Mouse (Mus musculus) heart, adult 8-10 months (tissue): Measurements from ENCODE around the gene Plin2. TPM values are rescaled to one million over a fixed set of nuclear protein-coding genes. Genes with fewer than 3 reads are reported as not detected.

ENCODE experiments used
- DNase-seq: peaks from one replicate; pipeline ENCODE4 v3.0.0; 2022; ENCODE audit warnings: low spot score
- total RNA-seq, 4 experiments: library from RNA; stranded (reverse); gene quantifications; 2 replicates each; pipeline ENCODE4 v1.2.4; 2022

Gene Plin2
- total RNA-seq, result 100 to 1,000 TPM; 111 to 155 (median 132) TPM

DNA sequence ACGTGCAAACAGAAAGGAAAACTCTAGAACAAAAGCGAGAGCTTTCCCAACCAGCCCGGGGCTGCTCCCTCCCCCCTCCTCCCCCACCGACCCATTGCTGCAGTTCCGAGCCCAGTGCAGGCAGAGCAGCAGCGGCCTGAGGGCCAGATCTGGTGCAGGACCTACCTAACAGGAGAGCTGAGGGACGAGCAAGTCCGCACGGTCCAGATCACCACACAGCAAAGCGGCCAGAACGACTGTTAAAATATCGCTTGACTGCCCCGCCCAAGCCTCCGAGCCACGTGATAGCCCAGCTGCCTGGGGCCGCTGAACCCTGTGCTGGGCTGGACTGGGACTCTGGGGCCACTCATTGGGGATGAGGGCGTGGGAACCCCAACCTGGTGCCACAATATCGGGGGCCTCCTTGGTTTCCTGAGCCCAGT, at the start of gene Plin2:
Gene Plin2 (minus strand): TSS at position 281 of the 422 bp plus-strand sequence.
- DNase-seq, result peak; percentile 88

DNA sequence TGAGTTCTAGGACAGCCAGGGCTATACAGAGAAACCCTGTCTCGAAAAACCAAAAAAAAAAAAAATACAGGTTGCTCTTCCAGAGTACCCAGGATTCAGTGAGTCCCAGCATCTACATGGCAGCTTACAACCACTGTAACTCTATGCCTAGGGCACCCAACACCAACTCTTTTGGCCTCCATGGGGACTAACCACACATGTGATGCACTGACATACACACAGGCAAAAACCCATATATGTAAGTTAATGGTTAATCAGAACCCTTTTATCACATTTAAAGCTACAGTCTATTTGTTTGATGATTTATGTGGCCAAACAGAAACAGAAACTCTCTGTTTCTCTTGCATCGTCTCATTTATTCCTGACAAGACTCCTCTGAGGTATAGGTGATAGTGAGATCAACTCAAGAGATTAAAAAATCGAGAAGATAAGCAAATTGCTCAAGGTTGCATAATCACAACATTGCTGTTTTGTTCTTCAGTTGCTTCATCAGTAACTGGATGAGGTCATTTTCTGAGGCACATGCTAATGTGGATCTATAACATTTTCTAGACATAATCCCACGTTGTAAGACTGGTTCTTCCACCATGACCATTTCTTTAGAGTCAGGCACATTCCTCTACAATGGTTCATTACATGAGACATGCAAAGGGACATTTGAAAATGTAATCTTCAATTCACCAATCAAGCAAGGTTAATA, 49.2 kb upstream of the Plin2 start:
- DNase-seq, result no peak

DNA sequence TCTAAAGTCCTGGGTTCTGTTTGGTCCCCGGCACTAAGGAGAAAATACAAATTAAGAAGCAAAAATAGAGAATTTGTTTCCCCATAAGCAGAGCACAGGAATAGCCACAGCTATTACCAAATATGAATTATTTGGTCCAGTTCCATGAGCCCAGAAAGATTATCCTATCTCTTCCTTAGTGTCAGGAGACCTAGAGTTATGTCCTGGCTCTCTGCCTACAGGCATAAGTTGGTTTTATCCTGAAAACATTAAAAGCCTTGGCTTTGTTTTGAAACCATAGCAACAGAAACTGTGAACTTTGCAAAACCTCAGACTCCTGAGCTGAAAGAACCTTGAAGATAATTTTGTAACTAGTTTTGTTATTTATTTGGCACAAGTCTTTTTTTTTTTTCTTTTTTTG, 47.3 kb upstream of the Plin2 start:
- DNase-seq, result peak; percentile 45

DNA sequence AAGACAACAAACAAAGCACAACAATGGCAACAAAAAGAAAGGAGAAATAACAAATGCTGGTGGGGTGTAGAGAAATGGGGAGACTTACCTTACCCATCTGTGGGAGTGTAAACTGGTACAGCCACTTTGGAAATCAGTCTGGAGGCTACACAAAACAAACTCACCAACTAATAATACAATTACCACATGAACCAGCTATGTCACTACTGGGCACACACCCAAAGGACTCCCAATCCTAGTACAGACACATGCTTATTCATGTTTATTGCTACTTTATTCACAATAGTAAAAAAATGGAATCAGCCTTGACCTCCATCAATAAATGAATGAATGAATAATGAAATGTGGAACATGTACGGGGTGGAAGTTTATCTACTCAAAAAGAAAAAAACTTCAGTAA, 45.5 kb upstream of the Plin2 start:
- DNase-seq, result peak; percentile 16

DNA sequence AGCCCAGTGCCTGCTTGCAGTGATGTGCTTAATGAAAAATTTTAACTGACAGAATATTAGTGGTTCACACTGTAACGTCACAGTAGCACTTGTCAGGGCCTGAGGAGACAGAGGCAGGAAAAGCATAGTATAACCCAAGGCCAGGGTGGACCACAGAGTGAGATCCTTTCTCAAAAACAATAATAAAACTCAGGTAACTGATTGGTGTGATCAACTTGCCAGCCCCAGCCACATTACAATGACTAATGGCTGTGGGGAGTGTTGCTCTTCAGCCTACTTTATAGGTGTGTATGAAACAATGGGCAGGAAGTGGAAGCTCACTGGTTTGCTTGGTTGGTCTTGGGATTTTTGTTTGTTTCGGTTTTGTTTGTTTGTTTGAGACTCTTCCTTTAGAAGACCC, 43.7 kb upstream of the Plin2 start:
- DNase-seq, result no peak

DNA sequence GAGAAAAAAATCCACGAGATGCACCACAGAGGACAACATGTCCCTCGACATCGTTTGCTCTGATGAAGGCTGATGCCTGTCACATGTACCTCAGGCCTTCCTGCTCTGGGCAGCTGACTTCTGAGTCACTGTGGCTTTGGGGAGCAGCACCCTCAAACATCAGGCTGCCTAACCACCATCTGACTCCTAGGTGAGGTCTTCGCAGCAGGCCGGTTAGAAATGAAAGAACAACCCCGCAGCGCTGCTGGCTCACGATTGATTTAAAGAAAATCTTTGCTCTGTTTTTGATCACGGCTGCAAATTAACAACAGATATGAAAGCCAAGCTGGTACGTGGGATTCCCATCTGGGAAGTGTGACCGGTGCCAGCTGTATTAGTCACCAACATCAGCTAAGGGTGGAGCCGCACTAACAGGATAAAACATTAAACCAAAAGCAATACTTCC, 42.9 kb upstream of the Plin2 start:
- peak; percentile 55 for DNase-seq

DNA sequence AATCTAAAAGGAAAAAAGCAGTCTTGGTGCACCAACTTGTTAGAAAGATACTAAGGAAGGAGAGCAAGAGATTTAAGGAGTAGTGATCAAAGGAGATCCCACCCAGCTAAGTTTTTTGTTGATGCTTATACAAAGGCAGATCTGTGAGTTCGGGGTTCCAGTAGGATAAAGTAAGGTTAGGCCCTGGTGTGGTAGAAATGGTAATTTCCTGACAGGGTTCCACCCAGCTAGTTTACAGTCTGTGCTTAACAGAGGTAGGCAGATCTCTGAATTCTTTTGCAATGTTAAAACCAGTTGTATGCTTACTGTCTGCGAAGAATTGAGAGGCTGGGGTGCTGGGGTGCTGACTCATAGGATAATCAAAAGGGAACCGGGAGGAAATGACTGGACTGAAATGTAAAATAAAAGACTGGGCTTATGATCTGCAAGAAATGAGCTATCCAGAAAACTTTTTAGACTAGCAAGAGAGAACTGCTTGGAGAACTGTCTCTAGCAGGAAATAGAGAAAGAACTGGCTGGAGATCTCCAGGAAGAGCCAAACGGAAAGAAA, 40.9 kb upstream of the Plin2 start:
- DNase-seq, result no peak

DNA sequence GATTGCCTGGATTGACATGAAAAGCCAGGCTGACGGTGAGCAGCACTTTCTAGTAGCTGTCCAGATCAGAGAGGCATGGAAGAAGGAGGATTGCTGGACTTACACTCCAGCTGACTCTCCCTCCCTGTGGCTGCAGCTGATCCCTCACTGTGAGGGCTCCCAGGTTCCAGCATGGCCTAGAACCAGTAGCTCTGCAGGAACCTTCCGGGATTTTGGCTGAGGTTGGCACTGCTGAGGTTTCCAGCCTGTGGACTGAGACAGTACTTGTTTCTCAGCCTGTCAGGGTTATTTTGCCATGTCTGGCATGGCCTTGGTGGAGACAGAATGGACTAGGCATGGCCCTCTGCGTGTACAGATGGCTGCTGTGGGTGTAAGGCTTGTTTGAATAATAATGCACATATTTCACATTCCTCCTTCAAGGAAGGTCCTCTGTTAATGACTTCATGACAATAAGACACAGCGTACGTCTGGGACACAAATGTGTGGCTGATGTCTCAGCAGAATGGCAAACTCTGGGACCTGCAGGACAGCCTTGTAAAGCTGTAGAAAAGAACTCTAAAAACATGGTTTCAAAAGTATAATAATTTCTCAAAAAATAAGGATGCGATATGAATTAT, 40.3 kb upstream of the Plin2 start:
- DNase-seq, result no peak

DNA sequence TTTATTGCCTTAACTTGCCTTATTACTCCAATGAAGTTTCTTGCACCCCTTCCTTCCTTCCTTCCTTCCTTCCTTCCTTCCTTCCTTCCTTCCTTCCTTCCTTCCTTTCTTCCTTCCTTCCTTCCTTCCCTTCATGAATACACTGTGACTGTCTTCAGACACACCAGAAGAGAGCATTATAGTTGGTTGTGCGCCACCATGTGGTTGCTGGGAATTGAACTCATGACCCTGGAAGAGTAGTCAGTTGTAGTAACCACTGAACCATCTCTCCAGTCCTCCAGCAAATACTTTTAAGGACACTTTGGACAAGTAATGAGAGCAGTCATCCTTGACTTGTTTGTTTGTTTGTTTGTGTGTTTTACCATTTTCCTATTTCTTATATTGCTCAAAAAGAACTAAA, 38.9 kb upstream of the Plin2 start:
- DNase-seq, result no peak

DNA sequence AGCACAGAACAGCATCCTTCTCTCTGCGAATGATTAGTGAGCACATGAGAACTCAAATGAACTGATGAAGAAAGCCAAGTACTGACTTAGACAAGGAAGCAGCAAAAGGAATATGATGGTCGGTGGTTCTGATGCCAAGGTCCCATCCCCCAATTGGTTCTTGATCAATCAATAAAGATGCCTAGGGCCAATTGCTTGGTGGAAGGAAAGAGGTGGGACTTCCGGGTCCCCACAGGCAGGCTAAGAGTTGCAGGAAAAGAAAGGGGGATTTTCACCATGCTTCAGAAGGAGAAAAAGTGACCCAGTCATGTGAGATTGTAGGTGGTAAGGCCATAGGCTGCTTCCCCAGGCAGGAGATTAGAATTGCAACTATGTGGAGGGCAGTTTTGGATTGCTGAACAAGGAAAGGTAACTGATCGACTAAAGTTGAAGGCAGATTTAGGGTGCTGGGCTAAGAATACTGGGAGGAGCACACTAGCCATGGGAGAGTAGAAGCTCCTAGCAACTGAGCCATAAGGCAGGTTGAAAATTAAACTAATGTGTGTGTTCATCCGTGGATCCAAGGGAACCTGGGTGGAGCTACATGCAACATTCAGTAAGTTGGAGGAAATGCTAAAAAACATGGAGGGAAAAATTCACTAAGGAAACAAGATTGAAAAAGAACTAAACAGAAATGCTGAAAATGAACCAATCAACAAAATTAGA, 29.5 kb upstream of the Plin2 start:
- no peak for DNase-seq

DNA sequence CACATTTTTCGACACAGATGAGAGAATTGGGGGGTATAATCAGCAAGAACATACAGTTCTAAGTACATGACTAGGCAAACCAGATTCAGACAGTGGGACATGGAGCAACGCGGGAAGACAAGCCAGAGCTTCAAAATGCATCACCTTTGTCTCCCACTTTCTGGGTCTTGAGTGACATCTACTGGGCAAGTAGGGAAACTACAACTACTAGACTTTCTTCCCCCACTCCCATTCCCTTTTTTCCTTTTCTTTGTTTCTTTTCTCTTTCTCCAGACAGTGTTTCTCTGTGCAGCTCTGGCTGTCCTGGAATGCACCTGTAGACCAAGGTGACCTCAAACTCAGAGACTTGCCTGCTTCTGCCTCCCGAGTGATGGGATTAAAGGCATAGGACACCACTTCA, 27.0 kb upstream of the Plin2 start:
- DNase-seq, result peak; percentile 58

DNA sequence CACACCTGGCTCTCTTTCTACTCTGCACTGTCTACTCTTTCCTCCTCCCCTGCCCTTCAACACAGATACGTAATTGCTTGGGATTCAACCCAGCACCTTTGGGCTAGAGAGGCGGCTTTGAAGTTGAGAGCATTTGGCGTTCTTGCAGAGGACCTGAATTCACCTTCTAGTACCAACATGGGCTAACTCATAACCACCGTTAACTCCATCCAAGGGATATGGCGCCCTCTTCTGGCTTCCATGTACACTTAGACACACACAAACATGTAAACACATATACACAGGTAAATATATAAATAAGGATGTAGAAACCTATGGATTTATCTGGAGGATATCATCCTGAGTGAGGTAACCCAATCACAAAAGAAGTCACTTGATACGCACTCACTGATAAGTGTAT, 25.2 kb upstream of the Plin2 start:
- peak; percentile 65 for DNase-seq

DNA sequence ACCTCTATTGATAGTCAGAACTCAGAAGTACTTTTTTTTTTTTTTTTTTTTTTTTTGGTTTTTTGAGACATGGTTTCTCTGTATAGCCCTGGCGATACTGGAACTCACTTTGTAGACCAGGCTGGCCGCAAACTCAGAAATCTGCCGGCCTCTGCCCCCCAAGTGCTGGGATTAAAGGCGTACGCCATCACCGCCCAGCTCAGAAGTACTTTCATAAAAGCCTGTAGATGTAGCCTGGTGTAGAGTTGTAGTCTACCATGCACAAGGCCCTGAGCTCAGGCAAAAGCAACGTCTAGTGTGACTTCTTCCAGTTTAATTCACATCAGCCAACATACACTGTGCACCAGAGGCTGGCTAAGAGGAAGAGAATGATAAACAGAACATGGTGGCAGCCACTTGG, 23.1 kb upstream of the Plin2 start:
- no peak for DNase-seq

DNA sequence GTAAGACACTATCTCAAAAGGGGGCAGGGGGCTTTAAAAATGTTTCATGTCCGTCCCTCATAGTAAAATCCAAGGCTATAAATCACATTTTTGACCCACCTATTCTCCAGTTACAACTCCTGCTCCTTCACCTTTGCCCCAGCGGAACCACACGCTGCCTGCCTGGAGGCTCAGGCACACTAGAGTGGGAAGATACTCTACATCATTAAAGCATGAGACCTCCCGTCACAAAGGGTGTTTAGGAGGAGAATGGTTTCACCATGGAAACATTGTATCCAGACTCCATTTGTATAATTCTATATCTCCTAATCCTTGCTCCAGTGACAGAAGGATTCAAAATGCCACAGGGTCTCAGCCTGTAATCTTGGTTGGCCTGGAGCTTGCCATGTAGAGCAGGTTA, 21.4 kb upstream of the Plin2 start:
- DNase-seq, result no peak

DNA sequence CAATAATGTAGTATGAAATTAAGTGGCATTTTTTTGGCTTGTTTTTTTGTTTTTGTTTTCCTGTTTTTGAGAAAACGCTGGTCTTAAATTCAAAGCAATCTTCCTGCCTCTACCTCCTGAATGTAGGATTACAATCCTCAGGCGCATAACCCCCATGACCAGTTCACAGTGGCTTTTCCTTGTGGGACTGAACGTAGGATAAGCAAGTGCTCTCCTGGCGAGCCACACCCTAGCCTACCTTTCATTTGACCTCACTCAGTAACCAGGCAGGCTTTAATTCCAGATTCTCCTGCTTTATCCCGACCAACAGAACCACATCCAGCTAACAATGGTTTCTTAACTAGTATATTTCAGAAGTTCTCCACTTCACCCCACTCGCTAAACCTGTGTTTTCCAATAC, 20.9 kb upstream of the Plin2 start:
- no peak for DNase-seq

DNA sequence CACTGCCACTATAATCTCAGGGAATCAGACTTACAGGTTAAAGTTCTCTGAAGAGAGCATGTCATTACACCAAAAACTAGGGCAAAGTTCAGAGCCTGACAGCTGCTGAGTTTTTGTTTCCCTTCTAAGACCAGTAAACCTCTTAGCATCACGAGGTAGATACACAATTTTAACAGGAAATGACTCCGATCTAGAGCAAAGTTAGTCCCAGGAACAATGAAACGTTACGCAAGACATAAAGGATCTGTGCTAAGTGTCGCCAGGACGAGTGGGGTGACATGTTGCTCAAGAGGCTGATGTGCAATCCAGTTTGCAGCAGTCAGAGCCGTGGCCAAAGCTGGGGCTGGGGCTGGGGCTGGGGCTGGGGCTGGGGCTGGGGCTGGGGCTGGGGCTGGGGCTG, 20.3 kb upstream of the Plin2 start:
- DNase-seq, result peak; percentile 68

DNA sequence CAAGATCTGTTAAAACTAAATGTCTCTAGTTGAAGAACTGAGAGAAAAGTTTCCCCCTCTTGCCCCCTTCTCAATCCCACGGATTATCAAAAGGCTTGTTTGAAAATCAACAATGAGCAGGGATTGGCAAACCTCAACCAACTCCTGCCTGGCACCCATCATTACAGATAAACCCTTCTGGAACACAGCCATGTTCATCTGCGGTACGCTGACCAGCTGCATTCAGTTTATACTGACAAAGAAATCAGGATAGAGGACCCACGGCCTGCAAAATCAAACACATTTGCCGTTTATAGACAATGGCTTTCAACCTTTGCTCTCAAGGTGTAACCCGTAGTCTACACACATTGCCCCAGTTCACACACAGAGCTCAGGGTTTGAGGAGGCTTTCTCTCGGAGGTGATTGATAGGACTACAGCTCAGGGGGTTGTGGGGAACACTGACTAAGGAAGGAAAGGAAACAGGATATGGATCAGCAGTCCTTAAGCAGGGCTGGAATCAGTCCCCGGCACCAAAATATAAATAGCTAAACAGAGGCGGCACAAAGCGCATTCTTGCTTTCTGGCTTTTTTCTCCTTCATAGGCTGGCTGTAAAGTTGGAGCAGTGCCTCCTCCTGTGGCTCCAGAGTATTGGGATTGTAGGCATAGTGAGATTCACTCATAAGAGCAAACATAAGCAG, 19.3 kb upstream of the Plin2 start:
- no peak for DNase-seq

DNA sequence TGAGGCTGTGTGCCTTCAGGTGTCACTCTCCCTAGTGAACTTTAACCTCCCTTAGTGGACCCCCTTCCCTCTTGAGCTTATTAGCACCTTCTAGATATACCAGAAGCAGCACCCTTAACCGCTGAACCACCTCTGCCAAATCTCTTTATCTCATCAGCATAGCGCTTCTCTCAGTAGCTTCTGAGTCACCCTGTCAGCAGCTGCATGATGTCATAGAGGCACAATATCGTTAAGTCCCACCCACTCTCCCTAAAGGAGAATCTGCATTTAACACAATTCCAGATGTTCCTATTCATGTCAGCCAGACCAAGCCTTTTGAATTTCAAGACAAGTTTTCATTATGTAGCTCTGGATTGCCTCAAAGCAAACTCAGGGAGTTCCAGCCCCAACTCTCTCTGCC, 16.7 kb upstream of the Plin2 start:
- DNase-seq, result no peak

DNA sequence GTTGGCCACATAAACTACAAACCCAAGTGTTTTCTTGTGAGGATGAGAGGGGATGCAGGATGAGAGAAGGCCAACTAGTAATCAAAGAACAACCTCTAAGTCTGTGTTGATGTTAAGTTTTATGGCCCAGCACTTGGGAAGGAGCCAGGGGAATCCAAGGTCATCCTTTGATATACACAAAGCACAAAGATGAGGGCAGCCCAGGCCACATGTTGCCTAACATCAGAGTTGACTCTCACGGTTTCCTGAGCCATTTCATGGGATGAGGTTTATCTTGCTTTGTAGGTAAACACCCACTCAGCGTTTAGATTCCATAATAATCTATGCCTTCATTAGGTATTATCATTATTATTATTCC, 16.1 kb upstream of the Plin2 start:
- DNase-seq, result no peak

DNA sequence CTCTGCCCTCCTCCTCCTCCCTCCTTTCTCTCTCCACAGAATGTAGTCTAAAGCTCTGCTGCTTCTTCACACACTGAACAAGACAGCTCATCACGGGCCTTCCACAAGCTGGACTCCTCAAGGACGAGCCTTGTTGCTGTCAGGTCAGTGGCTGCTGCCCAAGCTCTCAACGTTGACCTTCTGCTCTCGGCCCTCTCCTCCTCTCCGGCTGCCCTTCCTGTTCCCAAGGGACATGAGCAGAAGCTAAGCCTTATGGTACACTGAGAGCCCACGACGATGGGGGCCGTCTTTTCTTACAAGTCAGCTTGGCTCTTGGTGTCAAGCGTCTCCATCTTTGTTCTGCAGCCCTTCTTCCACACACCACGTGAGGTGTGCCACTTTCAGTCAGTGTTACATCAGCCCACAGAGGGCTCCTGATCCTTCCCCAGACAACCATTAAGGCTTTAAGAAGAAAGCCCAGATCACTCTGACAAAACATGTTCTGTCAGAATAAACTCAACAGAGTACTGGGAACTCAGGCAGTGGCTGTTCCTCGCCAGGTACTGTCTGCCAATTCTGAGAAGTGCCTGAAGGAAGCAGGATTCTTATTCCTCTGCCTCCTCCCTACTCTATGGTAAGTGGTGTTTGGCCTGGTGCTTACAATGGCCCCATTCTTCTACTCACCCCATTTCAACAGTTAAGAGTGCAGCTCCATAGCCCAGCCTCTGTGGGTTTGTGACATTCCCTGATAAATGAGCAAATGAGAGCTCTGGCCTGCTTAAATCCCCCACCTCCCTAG, 15.6 kb upstream of the Plin2 start:
- DNase-seq, result no peak

DNA sequence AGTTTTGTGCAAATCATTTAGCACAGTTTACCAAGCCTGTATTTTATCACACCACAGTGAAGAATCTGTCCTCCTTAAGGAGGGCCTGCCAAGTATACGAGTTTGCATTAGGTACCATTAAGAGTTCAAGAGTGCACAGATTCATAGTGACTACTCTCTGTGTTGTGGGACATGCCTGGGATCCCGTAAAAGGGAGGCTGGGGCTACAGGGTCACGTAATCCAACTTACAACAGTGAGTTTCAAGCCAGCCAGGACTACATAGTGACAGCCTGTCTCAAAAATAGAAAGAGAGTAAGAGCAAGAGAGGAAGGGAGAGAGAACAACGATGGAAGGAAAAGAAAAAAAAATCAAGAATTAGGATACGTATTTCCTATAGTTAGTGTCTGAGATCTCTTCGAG, 14.9 kb upstream of the Plin2 start:
- no peak for DNase-seq
